Mouse (Mus musculus): ENCODE measurements around the gene Gpa33. TPM values are rescaled to one million over a fixed set of nuclear protein-coding genes. Genes with fewer than 3 reads are reported as not detected.

Gpa33 gene
- polyA plus RNA-seq, 1 experiment: not detected

GRCm38 (mm10) chr1:166124932-166125593 is 5.0 kb upstream of the Gpa33 start:
- no peak for TF ChIP-seq GATA1 (IDR thresholded peaks at IDR 0.05; ENCODE audit: low read length)

- no peak for TF ChIP-seq GATA1 (IDR thresholded peaks at IDR 0.05; ENCODE audit: low read length)
These were observed 3.7 kb upstream of the Gpa33 start for GRCm38 (mm10) chr1:166126290-166126689.

- TF ChIP-seq GATA1 (IDR thresholded peaks at IDR 0.05; ENCODE audit: low read length): no peak
These were observed 3.2 kb upstream of the Gpa33 start for GRCm38 (mm10) chr1:166126795-166127194.

GRCm38 (mm10) chr1:166127719-166128118 is 2.3 kb upstream of the Gpa33 start, which contains the start of gene Dusp27:
Gene Dusp27, minus strand, starts transcription at chr1:166127922.
- TF ChIP-seq GATA1 (IDR thresholded peaks at IDR 0.05; ENCODE audit: low read length): no peak

GRCm38 (mm10) chr1:166128551-166128950 is 1.5 kb upstream of the Gpa33 start:
- TF ChIP-seq GATA1 (IDR thresholded peaks at IDR 0.05; ENCODE audit: low read length): no peak

DNA sequence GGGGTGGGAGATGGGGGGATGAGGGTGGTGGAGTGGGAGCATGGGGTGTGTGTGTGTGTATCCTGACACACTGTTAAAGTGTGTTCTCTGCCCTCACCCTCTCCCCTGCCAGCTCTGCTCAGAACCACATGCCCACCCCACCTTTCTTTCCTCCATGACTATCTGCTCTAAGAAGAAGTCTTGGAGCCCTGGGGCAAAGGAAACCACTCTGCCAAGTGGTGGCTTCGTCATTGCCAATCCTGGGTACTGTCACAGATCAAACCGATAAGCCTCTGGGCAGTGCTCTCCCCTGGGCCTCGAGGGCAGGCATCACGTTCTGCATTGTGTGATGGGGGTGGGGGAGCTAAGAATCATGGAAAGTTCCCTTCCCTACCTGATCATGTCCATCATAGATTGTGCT is 2.3 kb downstream of the Gpa33 start:
- TF ChIP-seq GATA1 (IDR thresholded peaks at IDR 0.05; ENCODE audit: low read length): no peak

- TF ChIP-seq GATA1 (IDR thresholded peaks at IDR 0.05; ENCODE audit: low read length): no peak
These were observed 5.2 kb downstream of the Gpa33 start for GRCm38 (mm10) chr1:166135091-166135740.

DNA sequence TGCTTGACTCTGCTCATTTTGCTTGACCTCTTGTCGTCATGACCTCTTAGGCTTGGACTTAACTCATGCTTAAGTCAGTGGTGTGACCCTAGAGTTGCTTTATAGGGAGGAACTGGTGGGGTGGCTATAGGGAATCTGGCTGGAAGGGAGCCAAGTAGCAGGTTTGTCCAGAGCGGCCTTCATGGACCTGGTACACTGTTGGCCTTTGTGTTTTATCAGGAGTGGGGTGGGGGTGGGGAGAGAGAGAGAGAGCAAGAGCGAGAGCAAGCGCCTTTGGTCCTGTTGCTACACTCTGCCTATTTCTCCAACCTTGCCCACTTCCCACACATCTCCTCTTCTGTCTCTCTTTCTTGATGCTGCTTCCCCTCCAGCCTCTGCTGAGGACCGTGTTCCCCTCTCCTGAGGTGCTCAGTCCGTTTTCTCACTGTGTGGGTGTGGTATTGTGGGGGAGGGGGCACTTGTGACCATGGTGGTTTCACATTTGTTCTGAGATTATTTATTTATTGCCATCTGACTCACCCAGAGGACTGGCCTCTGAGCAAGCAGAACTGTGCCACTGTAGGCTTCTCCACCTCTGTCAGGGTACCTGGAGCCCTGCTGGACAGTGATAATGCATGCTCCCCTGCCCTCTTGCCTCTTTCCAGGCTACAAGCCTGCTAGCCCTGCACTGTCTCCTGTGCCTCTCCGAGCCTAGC is 7.4 kb downstream of the Gpa33 start:
- TF ChIP-seq GATA1 (IDR thresholded peaks at IDR 0.05; ENCODE audit: low read length): no peak

GRCm38 (mm10) chr1:166138136-166138535 is 8.1 kb downstream of the Gpa33 start:
- no peak for TF ChIP-seq GATA1 (IDR thresholded peaks at IDR 0.05; ENCODE audit: low read length)

- TF ChIP-seq GATA1 (IDR thresholded peaks at IDR 0.05; ENCODE audit: low read length): no peak
These were observed 9.1 kb downstream of the Gpa33 start for GRCm38 (mm10) chr1:166139113-166139512.

GRCm38 (mm10) chr1:166139620-166140184 is 9.7 kb downstream of the Gpa33 start:
- no peak for TF ChIP-seq GATA1 (IDR thresholded peaks at IDR 0.05; ENCODE audit: low read length)

GRCm38 (mm10) chr1:166142369-166142768 is 12.3 kb downstream of the Gpa33 start:
- TF ChIP-seq GATA1 (IDR thresholded peaks at IDR 0.05; ENCODE audit: low read length): no peak

DNA sequence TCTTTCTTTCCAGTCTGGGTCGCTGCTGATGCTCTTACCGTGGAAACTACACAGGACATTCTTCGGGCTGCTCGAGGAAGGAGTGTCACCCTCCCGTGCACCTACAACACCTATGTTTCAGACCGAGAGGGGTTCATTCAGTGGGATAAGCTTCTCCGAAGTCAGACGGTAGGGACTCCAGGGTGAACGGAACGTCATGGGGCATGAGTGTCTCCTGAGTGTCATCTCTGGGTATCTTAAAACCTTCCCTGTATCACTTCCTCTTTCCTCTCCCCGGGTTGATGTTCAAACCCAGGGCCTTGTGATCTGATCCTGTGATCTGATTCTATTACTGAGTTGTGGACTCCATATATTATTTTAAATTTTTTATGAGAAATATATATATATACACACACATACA is 16.6 kb downstream of the Gpa33 start:
- TF ChIP-seq GATA1 (IDR thresholded peaks at IDR 0.05; ENCODE audit: low read length): no peak

- TF ChIP-seq GATA1 (IDR thresholded peaks at IDR 0.05; ENCODE audit: low read length): no peak
These were observed 17.6 kb downstream of the Gpa33 start for GRCm38 (mm10) chr1:166147657-166148056.

GRCm38 (mm10) chr1:166149441-166149840 is 19.4 kb downstream of the Gpa33 start:
- no peak for TF ChIP-seq GATA1 (IDR thresholded peaks at IDR 0.05; ENCODE audit: low read length)

DNA sequence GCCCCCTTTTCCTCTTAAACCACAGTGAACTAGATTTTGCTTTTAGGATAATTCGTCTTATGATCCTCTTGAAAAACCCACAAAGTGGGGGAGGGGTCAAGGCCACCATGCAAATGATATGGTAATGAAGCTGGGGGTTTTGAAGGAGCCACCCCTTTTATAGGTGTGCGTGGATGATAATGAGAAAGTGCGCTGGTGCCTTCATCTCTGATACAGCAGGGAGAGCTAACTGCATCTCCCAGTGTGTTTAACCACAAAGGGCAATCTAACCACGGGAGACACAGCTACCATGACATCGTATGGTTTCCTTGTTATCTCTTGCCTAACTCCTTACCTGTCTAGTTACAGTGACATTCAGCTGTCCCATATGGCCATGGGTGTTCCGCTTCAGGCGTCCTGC is 20.0 kb downstream of the Gpa33 start:
- TF ChIP-seq GATA1 (IDR thresholded peaks at IDR 0.05; ENCODE audit: low read length): peak; percentile 41
